Mouse (Mus musculus): ENCODE measurements around the gene Fcrl5.

GRCm38 (mm10) chr3:87487392-87487791, 51.8 kb downstream of the Fcrl5 start:
- TF ChIP-seq CTCF (IDR thresholded peaks at IDR 0.05; ENCODE audit: low read depth) = no peak
- TF ChIP-seq EP300 (IDR thresholded peaks at IDR 0.05; ENCODE audit: low read depth) = no peak

Measured in liver, postnatal 0 days (tissue).